Mouse (Mus musculus) G1E (cell line): ENCODE measurements around the gene Tox2.

Experiments used
- CTCF ChIP-seq: IDR thresholded peaks from 2 replicates; pipeline ENCODE4 v1.5.1; 2012; ENCODE audit warnings: low read depth, low read length, inconsistent platforms, mixed read lengths
- GATA1 ChIP-seq: IDR thresholded peaks from 2 replicates; pipeline ENCODE4 v1.6.1; 2012; ENCODE audit warnings: borderline replicate concordance, low read length, inconsistent platforms, mixed read lengths
- GATA2 ChIP-seq: IDR thresholded peaks from 2 replicates; pipeline ENCODE4 v1.6.1; 2012; ENCODE audit warnings: low read depth, low read length, inconsistent platforms, borderline replicate concordance
- POLR2AphosphoS5 ChIP-seq: IDR thresholded peaks from 2 replicates; pipeline ENCODE4 v1.6.1; 2012; ENCODE audit warnings: low read depth, low read length, inconsistent platforms; ENCODE audit not compliant: insufficient replicate concordance
- TAL1 ChIP-seq: conservative IDR thresholded peaks from 2 replicates; pipeline ENCODE4 v1.6.1; 2012; ENCODE audit warnings: low read depth, low read length, inconsistent platforms, mixed read lengths

DNA sequence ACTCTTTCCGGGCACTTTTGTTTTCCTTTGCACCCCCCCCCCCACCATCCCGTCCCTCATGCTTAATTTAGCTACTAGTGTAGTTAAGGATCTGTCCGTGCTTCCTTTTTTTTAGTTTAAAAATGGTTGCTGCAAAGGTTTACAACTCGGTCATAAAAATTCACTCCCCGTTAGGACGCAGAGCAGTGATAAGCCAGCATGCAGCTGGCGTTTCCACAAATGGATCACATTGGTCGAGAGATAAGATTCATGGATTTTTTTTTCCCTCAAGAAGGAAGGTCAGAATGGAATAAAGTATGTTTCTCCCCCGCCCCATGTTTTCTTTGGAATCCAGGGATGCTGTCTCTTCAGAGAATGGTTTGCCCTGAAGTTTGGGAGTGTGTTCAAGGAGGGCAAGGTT, 82.4 kb downstream of the Tox2 start:
- no peak for TF ChIP-seq CTCF
- no peak for TF ChIP-seq GATA1
- no peak for TF ChIP-seq TAL1
- no peak for TF ChIP-seq POLR2AphosphoS5
- no peak for TF ChIP-seq GATA2
